Mouse (Mus musculus): ENCODE results near the gene Nfix.

GRCm38 (mm10) chr8:84658951-84659350 is 141.2 kb downstream of the Nfix start:
- no peak for TF ChIP-seq EP300 (IDR thresholded peaks at IDR 0.05; ENCODE audit: low read depth)
- TF ChIP-seq CTCF (IDR thresholded peaks at IDR 0.05; ENCODE audit: low read depth): no peak

Measured in liver, embryonic 14.5 days (tissue).